Comparison of ENCODE assay signal across 27 mouse cellular contexts in the genomic region with DNA sequence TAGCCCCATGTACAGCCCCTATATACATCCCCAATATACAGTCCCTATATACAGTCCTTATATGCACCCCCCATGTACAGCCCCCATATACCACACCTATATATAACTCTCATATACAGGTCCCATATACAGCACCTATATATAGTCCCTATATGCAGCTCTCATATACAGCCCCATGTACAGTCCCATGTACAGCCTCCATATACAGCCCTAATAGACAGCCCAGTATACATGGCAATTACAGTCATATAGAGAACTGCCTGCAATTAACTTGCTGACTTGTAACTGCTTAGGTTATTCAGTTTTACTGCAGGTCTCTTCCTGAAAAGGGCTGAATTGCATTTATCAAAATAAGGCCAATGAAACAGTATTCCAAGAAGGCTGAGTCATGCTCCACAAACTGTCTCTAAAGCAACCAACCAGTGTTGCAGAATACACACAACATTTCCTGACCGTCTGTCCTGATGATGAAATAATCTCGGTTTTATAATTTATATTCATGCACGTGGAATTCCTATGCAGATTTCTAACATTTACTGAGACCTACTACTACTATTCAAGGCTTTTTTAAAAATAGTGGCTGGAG. TPM values are rescaled to one million over a fixed set of nuclear protein-coding genes. Genes with fewer than 3 reads are reported as not detected.
DNase-seq lines count a peak whose midpoint lies in the region; ATAC-seq and TF ChIP-seq lines count a peak whose summit lies in the region.
"Had no signal": no experiment of that assay in that cellular context is flagged by ENCODE, and none has a peak within 500 bp of the region (broad histone marks: within the 10 kb centered on the region; RNA-seq: fewer than 3 reads in every experiment).

No protein-coding gene starts in this region.

- no peaks in the 10 kb centered on the region for H3K9me3 ChIP-seq in intestine, postnatal 0 days (ENCODE audit: control insufficient read depth)
- no peaks in the 10 kb centered on the region for H3K9me3 ChIP-seq in kidney, embryonic 15.5 days (replicated peaks)
- H3K9me3 ChIP-seq: embryonic facial prominence, embryonic 15.5 days; forebrain, embryonic 10.5 days; G1E; liver, embryonic 13.5 days; neural tube, embryonic 12.5 days had no signal

- no peaks in the 10 kb centered on the region for H3K79me3 ChIP-seq in C2C12 (ENCODE audit: low read depth)

- no peak overlapping the region for H3K4me2 ChIP-seq in intestine, postnatal 0 days (replicated peaks; ENCODE audit: low read depth)
- H3K4me2 ChIP-seq in kidney, embryonic 15.5 days, result no peak overlapping the region
- H3K4me2 ChIP-seq: embryonic facial prominence, embryonic 15.5 days; liver, embryonic 13.5 days; lung, embryonic 14.5 days; neural tube, embryonic 12.5 days had no signal

- no peaks in the 10 kb centered on the region for H3K4me1 ChIP-seq in intestine, postnatal 0 days (replicated peaks; ENCODE audit: control insufficient read depth, insufficient read depth, low read length)
- H3K4me1 ChIP-seq in kidney, embryonic 15.5 days, result no peaks in the 10 kb centered on the region
- H3K4me1 ChIP-seq: embryonic facial prominence, embryonic 15.5 days; forebrain, embryonic 10.5 days; liver, embryonic 13.5 days; midbrain, embryonic 10.5 days; neural tube, embryonic 12.5 days had no signal

- H3K4me3 ChIP-seq in C2C12 (ENCODE audit: insufficient read depth, poor library complexity, severe bottlenecking), result no peak overlapping the region
- H3K4me3 ChIP-seq in intestine, postnatal 0 days (ENCODE audit: low read depth, low read length), result no peak overlapping the region
- no peak overlapping the region for H3K4me3 ChIP-seq in kidney, embryonic 15.5 days (replicated peaks)
- H3K4me3 ChIP-seq: embryonic facial prominence, embryonic 15.5 days; forebrain, embryonic 10.5 days; gastrocnemius, adult 2 months; heart, adult 2 months; liver, embryonic 13.5 days; midbrain, embryonic 10.5 days; neural tube, embryonic 12.5 days had no signal

- no peak overlapping the region for H3ac ChIP-seq in C2C12 (ENCODE audit: control insufficient read depth, insufficient read length, low read depth)

- WGBS in intestine, postnatal 0 days, result 41% methylated on average over 3 of the region's 3 CpGs
- WGBS in kidney, embryonic 15.5 days, result 83% methylated on average over 3 of the region's 3 CpGs

- H3K36me3 ChIP-seq in C2C12 (ENCODE audit: control insufficient read depth, insufficient read depth), result no peaks in the 10 kb centered on the region
- H3K36me3 ChIP-seq in intestine, postnatal 0 days (ENCODE audit: control insufficient read depth, insufficient read depth), result no peaks in the 10 kb centered on the region
- H3K36me3 ChIP-seq in kidney, embryonic 15.5 days, result no peaks in the 10 kb centered on the region
- H3K36me3 ChIP-seq: embryonic facial prominence, embryonic 15.5 days; forebrain, embryonic 10.5 days; G1E; liver, embryonic 13.5 days; midbrain, embryonic 10.5 days; neural tube, embryonic 12.5 days had no signal

- H3K79me2 ChIP-seq in C2C12 (ENCODE audit: control insufficient read depth, insufficient read depth), result no peaks in the 10 kb centered on the region

- H3K27me3 ChIP-seq in C2C12 (ENCODE audit: control insufficient read depth, insufficient read depth, insufficient read length), result no peaks in the 10 kb centered on the region
- no peaks in the 10 kb centered on the region for H3K27me3 ChIP-seq in intestine, postnatal 0 days (replicated peaks; ENCODE audit: control insufficient read depth, insufficient read depth, low read length)
- no peaks in the 10 kb centered on the region for H3K27me3 ChIP-seq in kidney, embryonic 15.5 days
- H3K27me3 ChIP-seq: embryonic facial prominence, embryonic 15.5 days; liver, embryonic 13.5 days; neural tube, embryonic 12.5 days had no signal

- peak; percentile 97 for ATAC-seq in intestine, postnatal 0 days
- no peak for ATAC-seq in kidney, embryonic 15.5 days (replicated peaks; ENCODE audit: low FRiP score)
- ATAC-seq: inflammation-experienced regulatory T-cells, adult 6 months had no signal

- H3K9ac ChIP-seq in intestine, postnatal 0 days (ENCODE audit: low read depth, low read length), result no peak overlapping the region
- H3K9ac ChIP-seq in kidney, embryonic 15.5 days, result no peak overlapping the region
- H3K9ac ChIP-seq: embryonic facial prominence, embryonic 15.5 days; liver, embryonic 13.5 days; lung, embryonic 14.5 days; neural tube, embryonic 12.5 days had no signal

- H3K27ac ChIP-seq in intestine, postnatal 0 days (ENCODE audit: low read depth, low read length), result peak overlapping the region; percentile 22; the same call in 1 of the 2 replicates
- no peak overlapping the region for H3K27ac ChIP-seq in kidney, embryonic 15.5 days
- H3K27ac ChIP-seq: embryonic facial prominence, embryonic 15.5 days; forebrain, embryonic 10.5 days; gastrocnemius, adult 2 months; heart, adult 2 months; liver, embryonic 13.5 days; midbrain, embryonic 10.5 days; neural tube, embryonic 12.5 days had no signal

- DNase-seq in layer of hippocampus, adult 11-12 months (ENCODE audit: low spot score), result peak; percentile 9
- no peak for DNase-seq in layer of hippocampus, adult 9-10 months (ENCODE audit: low spot score)
- DNase-seq in brain, adult 2 months (ENCODE audit: low read depth, low spot score), result peak; percentile 30
- no peak for DNase-seq in spleen, adult 18-20 months
- no peak for DNase-seq in cerebellum, adult 11 months
- DNase-seq: adrenal gland, adult 8-10 months; cerebellum, postnatal 10 days; gastrocnemius, adult 2 months; heart, adult 2 months; kidney, postnatal 10 days; liver, embryonic 13.5 days; lung, embryonic 14.5 days; lung, postnatal 36 days; thymus, postnatal 4 days had no signal

- no peak for TF ChIP-seq CTCF in C2C12 (IDR thresholded peaks at IDR 0.05; ENCODE audit: control insufficient read depth, insufficient read depth, insufficient read length)
- no peak for TF ChIP-seq CTCF in intestine, postnatal 0 days (IDR thresholded peaks at IDR 0.05; ENCODE audit: low read depth)

TF ChIP-seq in C2C12, 6 proteins besides CTCF, POLR2A, EP300 and RAD21:
- TF ChIP-seq CEBPB (IDR thresholded peaks at IDR 0.05; ENCODE audit: low read depth) (peak; percentile 44), MAX (IDR thresholded peaks at IDR 0.05) (no peak)

RNA-seq across cellular contexts. Expression of a gene that starts 13.1 kb away (rescaled TPM):
- polyA plus RNA-seq in C2C12 (2012; fragmentation: generic; extraction: Trizol), result not detected
- polyA plus RNA-seq in intestine, postnatal 0 days (2015; fragmentation: Nextera tagmentation; extraction: Ambion mirVana), result not detected in 2 replicates
- 0.09 TPM in 1 of 2 replicates, not detected in the other for polyA plus RNA-seq in kidney, embryonic 15.5 days (2015; fragmentation: Nextera tagmentation; extraction: Ambion mirVana)
- polyA plus RNA-seq: brain, embryonic 14.5 days; embryonic facial prominence, embryonic 15.5 days; forebrain, embryonic 10.5 days; G1E; heart, adult 2 months; hindbrain, embryonic 11.5 days; limb, embryonic 11.5 days; lung, embryonic 14.5 days; midbrain, embryonic 10.5 days; neural tube, embryonic 12.5 days; small intestine, adult 2 months had no signal

RNA-seq across cellular contexts. Expression of a gene that starts 49.3 kb away (rescaled TPM):
- polyA plus RNA-seq in C2C12 (2012; fragmentation: generic; extraction: Trizol), result 2.9 TPM
- 21.6 and 26.1 TPM in 2 replicates for polyA plus RNA-seq in intestine, postnatal 0 days (2015; fragmentation: Nextera tagmentation; extraction: Ambion mirVana)
- 24.8 and 28.4 TPM in 2 replicates for polyA plus RNA-seq in kidney, embryonic 15.5 days (2015; fragmentation: Nextera tagmentation; extraction: Ambion mirVana)

Comparison
In these comparisons a context has a peak if more than half of its experiments do, and no peak if none do; other contexts are left out.
1. DNase-seq: peak in layer of hippocampus, adult 11-12 months (single experiment) and brain, adult 2 months (single experiment); none in layer of hippocampus, adult 9-10 months (single experiment), spleen, adult 18-20 months (0 of 2) and cerebellum, adult 11 months (single experiment).